Mouse (Mus musculus) olfactory bulb, adult 2 months (tissue): ENCODE data around the gene Serinc3. TPM values are rescaled to one million over a fixed set of nuclear protein-coding genes. Genes with fewer than 3 reads are reported as not detected.
"Not testable (repeated sequence)": the region's sequence is repeated elsewhere in the genome, so short reads cannot be mapped to it uniquely, and the experiment has no call there.

ENCODE experiments used
- H3K27ac ChIP-seq: fragments of 200-500 bp; 2 replicates; pipeline ENCODE4 v1.5.1; 2012; ENCODE audit warnings: low read depth, low read length; ENCODE audit not compliant: insufficient read depth
- H3K4me1 ChIP-seq: fragments of 200-500 bp; 2 replicates; pipeline ENCODE4 v1.6.1; 2012; ENCODE audit warnings: low read length; ENCODE audit not compliant: control insufficient read depth, insufficient read depth
- H3K4me3 ChIP-seq: fragments of 200-500 bp; 2 replicates; pipeline ENCODE4 v1.5.1; 2012; ENCODE audit warnings: mild to moderate bottlenecking, low read depth, low read length, moderate library complexity; ENCODE audit not compliant: insufficient read depth
- CTCF ChIP-seq: fragments of 200-500 bp; IDR thresholded peaks from 2 replicates; pipeline ENCODE4 v1.5.1; 2012; ENCODE audit warnings: low read depth, mild to moderate bottlenecking, low read length, moderate library complexity; ENCODE audit not compliant: insufficient read depth
- POLR2A ChIP-seq: fragments of 200-500 bp; IDR thresholded peaks from 2 replicates; pipeline ENCODE4 v1.6.1; 2012; ENCODE audit warnings: mild to moderate bottlenecking, low read depth, low read length, moderate library complexity; ENCODE audit not compliant: insufficient read depth
- WGBS: fragments of 180-500 bp; shearing (Covaris S2); methylation state at CpG from one replicate; pipeline ENCODE4 v1.1.7; 2018; 5-methylcytosine and 5-hydroxymethylcytosine counted together
- polyA plus RNA-seq: library from polyadenylated mRNA; stranded (reverse); fragments of >200 nt; gene quantifications from 2 replicates; pipeline ENCODE4 v1.2.4, GENCODE M21; 2012; ENCODE audit warnings: low replicate concordance; ENCODE audit not compliant: missing spikeins, insufficient read depth, insufficient read length

Serinc3 gene
- polyA plus RNA-seq, 1 experiment: 82.6 TPM

DNA sequence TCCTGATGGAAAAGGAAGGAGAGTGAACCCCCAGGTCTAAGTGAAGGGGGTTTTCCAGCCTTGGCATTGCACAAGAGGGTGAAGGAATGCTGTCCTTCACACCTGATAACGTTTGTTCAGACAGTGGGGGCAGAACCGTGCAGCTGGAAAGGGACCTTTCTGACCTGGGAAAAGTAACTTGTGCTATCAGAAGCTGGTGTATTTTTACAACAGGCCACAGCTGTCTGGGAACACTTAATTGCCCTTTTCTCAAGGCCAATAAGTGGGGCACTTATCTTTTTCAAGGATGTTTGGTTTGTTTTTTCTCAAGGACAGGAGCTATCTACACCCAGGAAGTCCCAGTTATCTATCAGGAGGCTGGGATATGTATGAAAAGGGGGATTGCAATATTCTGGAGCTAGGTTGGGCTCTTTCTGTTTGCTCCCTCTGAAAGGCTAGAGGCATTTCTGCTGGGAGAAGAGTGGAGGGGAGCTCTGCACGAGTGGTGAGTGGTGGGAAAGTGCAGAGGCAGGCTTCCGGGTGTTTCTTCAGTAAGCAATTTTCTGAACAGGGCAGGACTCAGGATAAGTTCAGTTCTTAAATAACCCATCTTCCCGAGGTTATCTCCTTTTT, 7.2 kb downstream of the Serinc3 start:
- 43% methylated on average over 5 of the region's 5 CpGs for WGBS
- no peak overlapping the region for H3K27ac ChIP-seq
- no peak overlapping the region for H3K4me3 ChIP-seq
- TF ChIP-seq CTCF: no peak
- no peak for TF ChIP-seq POLR2A
- peaks cover 9% of the 10 kb centered on the region for H3K4me1 ChIP-seq

- H3K4me1 ChIP-seq: peaks cover 6% of the 10 kb centered on the region
- 91% methylated on average over 2 of the region's 2 CpGs for WGBS
- TF ChIP-seq POLR2A (no peak), CTCF (no peak)
- H3K27ac ChIP-seq: no peak overlapping the region
- no peak overlapping the region for H3K4me3 ChIP-seq
Observed at GRCm38 (mm10) chr2:163636057-163636456, 8.9 kb downstream of the Serinc3 start.

DNA sequence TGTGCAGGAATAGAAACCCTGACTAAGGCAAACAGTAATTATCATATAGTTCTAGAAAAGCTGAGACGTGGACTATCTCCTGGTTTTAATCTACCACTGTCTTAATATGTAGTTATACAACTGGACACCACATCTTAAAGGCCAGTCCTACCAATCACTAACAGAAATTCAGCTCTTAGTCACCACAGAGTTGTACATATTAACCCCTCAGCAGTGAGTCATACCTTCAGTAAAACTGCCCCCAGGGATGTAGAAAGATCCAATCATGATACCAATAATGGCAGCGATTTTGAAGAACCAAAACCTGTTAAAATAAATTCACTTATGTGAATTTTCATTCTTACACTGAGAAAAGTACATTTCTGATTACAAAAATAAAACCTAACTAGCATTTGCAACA, 10.7 kb downstream of the Serinc3 start:
- peaks cover 4% of the 10 kb centered on the region for H3K4me1 ChIP-seq
- no peak overlapping the region for H3K4me3 ChIP-seq
- TF ChIP-seq POLR2A: no peak
- TF ChIP-seq CTCF: no peak
- WGBS: 74% methylated on average over 2 of the region's 2 CpGs
- H3K27ac ChIP-seq: no peak overlapping the region

GRCm38 (mm10) chr2:163631715-163632114, 13.2 kb downstream of the Serinc3 start:
- H3K4me3 ChIP-seq: no peak overlapping the region
- WGBS: 91% methylated on average over 2 of the region's 2 CpGs
- TF ChIP-seq CTCF: no peak
- TF ChIP-seq POLR2A: no peak
- H3K27ac ChIP-seq: no peak overlapping the region
- 0 out of 2 replicates have a peak, but pooled peaks cover 2% of the 10 kb centered on the region for H3K4me1 ChIP-seq

- H3K4me1 ChIP-seq: 0 out of 2 replicates have a peak, but pooled peaks cover 2% of the 10 kb centered on the region
- H3K27ac ChIP-seq: no peak overlapping the region
- 95% methylated on average over 4 of the region's 4 CpGs for WGBS
- TF ChIP-seq CTCF (no peak), POLR2A (no peak)
- H3K4me3 ChIP-seq: no peak overlapping the region
Observed at GRCm38 (mm10) chr2:163631223-163631622, 13.7 kb downstream of the Serinc3 start.

- H3K4me3 ChIP-seq, H3K27ac ChIP-seq, H3K4me1 ChIP-seq: not testable (repeated sequence)
- WGBS: 89% methylated on average over 3 of the region's 3 CpGs
Observed at GRCm38 (mm10) chr2:163621401-163621800, 23.5 kb downstream of the Serinc3 start.

GRCm38 (mm10) chr2:163620451-163620850, 24.5 kb downstream of the Serinc3 start:
- TF ChIP-seq POLR2A (no peak), CTCF (no peak)
- H3K27ac ChIP-seq: no peak overlapping the region
- H3K4me3 ChIP-seq: no peak overlapping the region
- H3K4me1 ChIP-seq: no peaks in the 10 kb centered on the region
- WGBS: 91% methylated on average over 8 of the region's 8 CpGs

DNA sequence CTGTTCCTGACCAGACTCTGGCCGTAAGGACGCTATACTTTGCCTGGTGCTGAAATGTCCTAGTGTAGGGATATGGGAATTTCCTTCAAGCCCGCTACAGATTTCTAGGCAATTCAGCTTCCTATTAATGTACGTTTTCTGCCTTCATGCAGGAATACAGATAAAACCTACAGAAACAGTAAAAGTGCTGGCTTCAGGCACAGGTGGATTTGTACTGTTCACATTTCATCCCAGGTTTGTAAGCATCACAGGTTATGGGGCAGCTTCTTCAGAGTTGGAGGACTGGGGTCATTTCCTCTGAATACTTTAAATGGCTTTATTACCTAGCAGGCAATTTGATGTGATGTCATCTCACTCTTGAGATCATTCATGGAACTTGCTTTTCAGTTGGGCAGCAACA, 27.1 kb downstream of the Serinc3 start:
- no peak overlapping the region for H3K27ac ChIP-seq
- TF ChIP-seq CTCF (no peak), POLR2A (no peak)
- H3K4me1 ChIP-seq: no peaks in the 10 kb centered on the region
- H3K4me3 ChIP-seq: no peak overlapping the region
- 95% methylated on average over 4 of the region's 4 CpGs for WGBS

DNA sequence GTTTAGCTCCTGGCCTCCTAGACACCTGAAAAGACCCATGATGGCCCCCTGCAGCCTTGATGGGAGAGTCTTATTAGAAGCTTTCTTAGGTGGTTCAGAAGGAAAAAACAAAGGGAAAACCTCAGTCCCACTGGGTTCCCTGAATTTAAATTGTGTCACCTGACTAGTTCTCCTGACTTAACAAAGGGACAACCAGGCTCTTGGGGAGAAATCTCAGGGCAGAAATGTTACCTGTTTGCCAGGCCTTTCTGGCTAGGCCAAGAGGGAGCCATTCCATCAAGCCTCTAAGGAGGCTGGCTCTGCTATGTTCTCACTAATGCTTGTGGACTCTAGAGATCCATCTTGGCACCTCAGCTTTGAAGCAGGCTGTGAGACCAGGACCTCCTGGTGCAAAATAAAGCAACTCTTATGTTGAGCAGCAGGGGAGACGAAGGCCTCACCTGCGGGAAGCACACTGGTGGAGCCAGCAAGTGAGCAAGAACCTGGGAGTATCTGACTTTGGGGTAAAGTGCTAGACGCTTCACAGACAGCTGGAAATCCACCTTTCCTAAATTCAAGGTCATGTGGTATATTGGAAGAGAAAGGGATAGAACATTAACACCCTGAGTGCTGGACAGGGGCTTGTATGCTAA, 27.6 kb downstream of the Serinc3 start:
- Histone ChIP-seq H3K27ac (0 out of 2 replicates have a peak overlapping the region, but pooled peaks have one; percentile 13), H3K4me3 (no peak overlapping the region), H3K4me1 (no peaks in the 10 kb centered on the region)
- 78% methylated on average over 3 of the region's 3 CpGs for WGBS
- no peak for TF ChIP-seq POLR2A
- TF ChIP-seq CTCF: no peak
